Mouse (Mus musculus): ENCODE data around the gene Fgf10.

The Fgf10 gene

DNA sequence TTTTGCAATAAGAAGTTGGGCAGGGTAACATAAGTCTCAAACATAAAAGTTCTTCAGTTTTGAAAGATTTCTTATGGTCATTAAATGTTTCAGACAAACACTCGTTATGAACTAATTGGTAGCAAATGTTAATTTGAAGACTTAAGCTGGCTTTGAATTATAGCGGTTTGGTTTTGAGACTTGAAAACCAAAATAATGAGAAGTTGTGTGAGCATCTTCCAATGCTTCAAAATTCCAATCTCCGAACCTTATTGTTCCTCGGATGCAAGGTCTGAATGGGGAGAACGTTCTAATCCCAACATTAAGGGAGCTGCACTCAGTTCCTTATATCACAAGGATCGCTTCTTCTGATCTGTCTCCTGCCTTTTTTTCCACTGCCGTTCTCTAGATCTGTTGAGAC, at the start of gene Fgf10:
TSS of gene Fgf10 (plus strand) at position 301 of the 400 bp plus-strand sequence.
- no peak for DNase-seq

GRCm38 (mm10) chr13:118629661-118630428, 39.7 kb upstream of the Fgf10 start:
- no peak for DNase-seq

- DNase-seq = no peak
Measured at GRCm38 (mm10) chr13:118631500-118631899, 38.1 kb upstream of the Fgf10 start.

DNA sequence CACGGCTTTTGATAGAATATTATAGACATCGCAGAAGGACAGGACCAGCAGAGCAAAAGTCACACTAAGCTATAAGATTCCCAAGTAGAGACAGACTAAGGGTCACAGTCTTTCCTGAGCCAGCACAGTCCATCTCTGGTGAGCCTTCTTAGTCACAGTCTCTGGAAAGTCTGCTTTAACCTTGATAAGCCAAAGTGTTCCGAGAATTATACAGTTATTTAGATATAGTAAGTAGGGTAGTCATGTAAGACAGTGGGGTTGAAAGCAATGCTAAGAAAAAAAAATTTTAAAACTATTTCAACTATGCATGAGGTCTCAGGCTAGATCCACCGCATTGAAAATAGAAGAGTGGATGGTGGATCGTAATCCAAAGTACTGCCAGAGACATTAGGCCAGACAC, 33.5 kb upstream of the Fgf10 start:
- no peak for DNase-seq

DNA sequence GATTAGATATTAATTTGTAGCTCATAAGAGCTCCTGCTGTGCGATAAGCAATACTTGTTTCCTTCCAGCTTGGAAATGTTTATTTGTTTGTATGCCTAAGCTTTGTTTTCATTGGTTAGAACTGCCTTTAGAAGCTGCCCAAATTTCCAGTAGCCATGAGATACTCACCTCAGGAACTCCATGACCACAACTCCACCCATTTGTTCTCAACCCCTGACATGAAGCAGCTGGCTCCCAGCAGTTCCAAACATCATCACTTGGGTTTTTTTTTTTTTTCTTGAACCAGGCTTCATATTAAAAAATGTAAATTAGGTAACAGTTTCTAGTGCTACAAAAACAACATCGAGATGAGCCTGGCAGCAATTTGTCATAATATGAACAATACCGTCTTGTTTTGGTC, 27.0 kb upstream of the Fgf10 start:
- DNase-seq = no peak

DNA sequence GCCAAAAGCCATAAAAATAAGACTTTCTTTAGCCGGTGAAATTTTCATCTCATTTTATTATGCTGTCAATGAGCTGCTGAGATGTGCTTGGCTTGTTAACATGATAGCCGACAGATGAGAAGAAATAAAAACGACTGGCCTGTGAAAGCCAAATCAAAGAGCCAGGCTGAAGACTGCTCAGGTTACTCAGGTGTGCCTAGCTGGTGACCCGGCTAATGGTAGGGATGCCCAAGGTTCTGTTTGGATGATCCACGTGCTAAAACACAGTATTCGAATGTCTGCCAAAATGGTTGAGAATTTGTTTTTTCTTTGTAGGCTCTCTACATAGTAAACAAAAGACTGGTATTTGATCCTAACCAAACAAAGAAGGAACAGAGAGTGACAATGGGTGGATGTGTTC, 26.5 kb upstream of the Fgf10 start:
- DNase-seq = no peak

DNA sequence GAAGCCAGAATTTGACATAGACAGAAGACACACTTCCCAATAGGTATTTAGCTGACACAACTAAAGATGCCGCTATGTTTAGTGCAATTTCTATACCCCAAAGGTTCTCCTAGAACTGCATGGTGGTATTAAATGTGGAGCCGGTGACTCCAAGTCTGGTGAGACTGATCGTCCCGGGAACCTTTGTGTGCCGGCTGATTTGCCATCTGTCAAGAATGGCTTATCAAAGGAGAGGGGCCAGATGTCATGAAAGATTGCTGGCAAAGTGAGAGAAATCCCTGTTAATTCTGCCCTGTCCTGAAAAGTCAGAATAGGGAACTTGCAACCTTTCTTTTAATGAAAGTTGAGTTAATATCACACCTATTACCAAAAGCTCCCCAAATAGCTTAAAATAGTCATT, 12.6 kb upstream of the Fgf10 start:
- DNase-seq = no peak

DNA sequence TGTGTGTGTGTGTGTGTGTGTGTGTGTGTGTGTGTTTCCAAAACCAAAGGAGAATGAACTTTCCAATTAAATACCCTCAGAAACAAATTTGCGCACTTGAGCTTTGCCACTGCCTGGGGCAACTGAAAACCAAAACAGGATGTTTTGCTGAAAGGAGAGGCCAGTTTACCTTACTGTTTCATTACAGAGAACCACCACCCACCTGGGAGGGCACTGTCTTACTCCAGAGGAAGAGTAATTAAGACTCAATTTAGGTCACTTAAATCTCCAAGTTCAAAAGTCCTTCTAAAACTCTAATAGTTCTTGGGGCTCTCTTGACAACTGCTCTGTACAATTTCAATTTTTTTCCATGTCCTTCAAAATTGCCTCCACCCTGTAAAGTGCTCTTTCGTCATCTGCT, 11.6 kb upstream of the Fgf10 start:
- no peak for DNase-seq

- DNase-seq = no peak
Measured at GRCm38 (mm10) chr13:118658608-118659326, 10.8 kb upstream of the Fgf10 start.

DNA sequence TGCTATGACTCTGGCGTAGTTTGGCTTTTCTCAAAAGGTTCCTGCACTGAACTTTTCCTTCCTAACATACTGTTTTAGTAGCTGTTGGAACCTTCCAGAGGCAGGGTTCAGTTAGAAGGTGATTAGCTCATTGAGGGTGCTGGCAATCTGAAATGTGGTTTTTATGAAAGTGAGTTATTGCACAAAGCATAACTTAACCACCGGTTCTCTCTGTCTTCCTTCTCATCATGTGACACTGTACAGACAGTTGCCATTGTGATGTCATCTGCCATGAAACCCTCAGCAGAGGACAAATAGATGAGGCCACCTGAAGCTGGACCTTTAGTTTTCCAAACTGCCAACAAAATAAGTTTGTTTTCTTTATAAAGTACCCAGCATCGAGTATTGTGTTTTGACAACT, 7.9 kb upstream of the Fgf10 start:
- no peak for DNase-seq

GRCm38 (mm10) chr13:118664901-118665300, 4.7 kb upstream of the Fgf10 start:
- no peak for DNase-seq

DNA sequence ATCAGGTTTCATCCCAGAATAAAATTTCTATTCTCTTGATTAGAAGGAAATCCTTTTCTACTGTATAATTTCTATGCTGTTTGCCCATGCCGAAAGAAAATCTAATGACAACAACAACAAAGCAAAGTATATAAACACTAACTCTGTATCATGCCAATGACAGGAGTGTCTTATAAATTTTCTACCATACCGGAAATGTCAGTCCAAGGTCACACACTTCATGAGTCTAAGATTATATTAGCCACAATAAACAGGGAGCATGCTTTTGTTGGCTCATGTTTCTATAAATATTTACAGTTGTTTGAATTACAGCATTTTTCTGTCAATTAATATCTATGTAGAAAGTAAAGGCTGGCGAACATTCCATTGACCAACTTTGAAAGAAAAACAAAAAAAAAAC, 9.6 kb downstream of the Fgf10 start:
- DNase-seq = no peak

- no peak for DNase-seq
Measured at GRCm38 (mm10) chr13:118693049-118693448, 23.5 kb downstream of the Fgf10 start.

DNA sequence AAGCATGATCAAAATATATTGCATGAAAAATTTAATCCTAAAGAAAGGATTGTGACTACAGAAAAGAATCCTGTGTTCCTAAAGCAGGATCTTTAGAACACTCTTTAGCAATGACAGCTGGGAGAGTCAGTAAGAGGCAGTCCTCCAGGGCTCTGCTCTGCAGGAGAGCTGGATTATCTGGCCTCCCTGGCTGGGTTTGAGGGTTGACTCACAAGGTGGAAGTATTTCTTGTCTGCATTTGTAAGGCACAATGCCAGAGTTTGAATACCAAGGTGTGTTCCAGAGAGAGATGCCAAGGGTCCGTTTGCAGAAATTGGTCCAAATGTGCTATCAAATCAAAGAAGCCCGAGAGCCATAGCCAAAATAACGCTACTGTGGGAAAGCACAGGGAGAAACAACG, 25.5 kb downstream of the Fgf10 start:
- no peak for DNase-seq

DNA sequence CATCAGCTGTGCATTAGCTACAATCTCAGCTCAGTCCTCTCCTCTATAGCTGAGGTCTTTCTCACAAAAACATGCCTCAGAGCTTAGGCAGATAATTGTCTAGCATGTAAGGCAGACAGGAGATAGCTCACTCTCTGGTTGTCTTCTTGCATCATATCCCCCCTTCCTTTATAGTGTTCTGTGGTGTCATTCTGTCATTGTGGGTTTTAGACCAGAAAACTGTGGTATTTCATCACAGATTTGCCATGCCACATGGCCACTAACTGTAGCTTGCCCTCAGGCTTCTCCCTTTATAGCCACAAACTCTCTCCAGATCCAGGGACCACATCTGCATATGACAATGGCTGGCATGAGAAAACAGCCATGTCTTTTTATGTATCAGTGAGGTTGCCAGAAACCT, 34.1 kb downstream of the Fgf10 start:
- no peak for DNase-seq

DNA sequence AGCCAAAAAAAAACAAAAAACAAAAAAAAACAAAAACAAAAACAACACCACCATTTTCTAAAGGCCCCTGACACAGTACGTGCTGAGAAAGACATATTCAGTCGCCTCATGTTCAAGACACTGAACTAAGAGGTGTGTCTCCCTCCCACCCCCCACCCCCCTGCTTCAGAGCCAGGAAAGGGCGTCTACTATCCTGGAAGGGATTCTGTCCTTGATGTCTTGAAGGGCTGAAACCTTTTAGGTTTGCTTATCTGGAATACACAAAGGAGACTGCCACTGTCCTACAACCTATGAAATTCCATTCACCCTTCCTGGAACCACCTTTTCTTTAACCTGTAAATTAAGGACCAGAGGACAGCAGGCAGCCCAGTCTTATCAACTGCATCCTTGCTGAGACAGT, 36.1 kb downstream of the Fgf10 start:
- DNase-seq = no peak

- DNase-seq = no peak
Measured at GRCm38 (mm10) chr13:118709912-118710311, 40.3 kb downstream of the Fgf10 start.

DNA sequence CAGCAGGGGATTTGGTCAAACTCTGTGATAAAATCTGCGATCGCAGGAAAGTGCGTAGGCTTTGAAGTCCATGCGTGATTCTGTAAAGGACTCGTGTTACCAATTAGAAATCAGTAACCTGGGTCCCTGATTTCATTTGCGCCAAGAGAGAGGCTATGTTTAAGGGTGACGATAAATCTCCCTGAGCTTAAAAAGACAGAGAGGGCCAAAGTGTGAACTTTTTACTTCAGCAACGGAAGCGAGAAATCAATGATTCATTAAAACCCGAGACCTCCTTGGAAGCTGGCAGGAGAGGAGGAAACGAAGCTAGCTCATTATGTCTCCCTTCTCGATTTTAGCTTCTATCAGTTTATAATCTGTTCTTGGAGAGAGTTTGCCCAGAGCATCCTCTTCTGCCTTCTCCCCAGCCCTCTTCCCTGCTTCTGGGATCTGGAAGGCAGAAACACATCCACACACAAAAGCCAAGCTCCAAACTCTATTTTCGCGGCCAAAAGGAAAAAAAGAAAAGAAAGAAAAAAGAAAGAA, 44.1 kb downstream of the Fgf10 start:
- no peak for DNase-seq

DNA sequence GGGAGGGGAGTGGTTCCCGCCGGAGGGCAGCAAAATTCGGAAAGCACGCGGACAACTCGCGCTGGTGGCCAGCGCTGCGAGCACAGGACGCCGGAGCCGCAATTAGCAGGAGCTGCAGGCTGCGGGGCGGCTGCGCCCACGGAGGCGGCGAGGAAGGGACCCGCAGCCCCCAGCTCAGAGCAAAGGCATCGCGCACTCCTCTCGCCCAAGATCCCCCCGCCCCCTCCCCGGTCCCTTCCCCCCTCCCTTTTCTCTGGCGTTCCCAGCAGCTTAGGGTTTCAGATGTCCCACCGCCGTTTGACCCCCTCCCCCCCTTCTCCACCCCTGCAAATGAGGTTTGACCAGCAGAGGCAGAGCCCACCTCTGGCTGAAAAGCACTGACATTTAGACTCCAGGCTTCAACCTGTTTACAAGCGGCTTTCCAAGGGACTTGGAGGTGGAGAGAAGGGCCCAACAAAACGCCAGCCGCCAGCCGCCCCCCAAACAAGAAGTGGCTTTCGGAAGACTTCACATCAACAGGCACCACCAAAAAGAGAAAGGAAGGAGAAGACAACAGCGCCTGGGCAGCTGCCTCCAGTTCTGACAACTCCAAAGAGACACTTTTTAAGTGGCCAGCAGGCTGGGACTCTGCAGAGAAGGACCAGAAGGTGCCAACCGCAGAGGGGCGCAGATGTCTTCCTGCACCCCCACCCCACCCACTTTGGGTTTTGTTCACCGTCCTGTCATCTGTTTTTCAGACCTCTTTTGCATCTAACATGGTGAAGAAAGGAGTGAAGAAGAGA, 44.9 kb downstream of the Fgf10 start:
- DNase-seq = no peak

- DNase-seq = no peak
Measured at GRCm38 (mm10) chr13:118715066-118716018, 45.8 kb downstream of the Fgf10 start.

GRCm38 (mm10) chr13:118716265-118716664, 46.7 kb downstream of the Fgf10 start:
- no peak for DNase-seq

GRCm38 (mm10) chr13:118716726-118717125, 47.1 kb downstream of the Fgf10 start:
- no peak for DNase-seq

All from lung, adult 18-20 months (tissue).